In genomic region chr4:127232028-127232427, GRCm38 (mm10) we compare ENCODE assay signal across 9 mouse cellular contexts. TPM values are rescaled to one million over a fixed set of nuclear protein-coding genes. Genes with fewer than 3 reads are reported as not detected.
DNase-seq lines count a peak whose midpoint lies in the region; ATAC-seq lines count a peak whose summit lies in the region.
"Had no signal": no experiment of that assay in that cellular context is flagged by ENCODE, and none has a peak within 500 bp of the region (broad histone marks: within the 10 kb centered on the region; RNA-seq: fewer than 3 reads in every experiment).

No protein-coding gene starts in this region.

- no peaks in the 10 kb centered on the region for H3K9me3 ChIP-seq in forebrain, embryonic 15.5 days
- no peaks in the 10 kb centered on the region for H3K9me3 ChIP-seq in neural tube, embryonic 15.5 days (replicated peaks)
- no peaks in the 10 kb centered on the region for H3K9me3 ChIP-seq in heart, embryonic 11.5 days (replicated peaks; ENCODE audit: control insufficient read depth, low read length)

- H3K9ac ChIP-seq in forebrain, embryonic 15.5 days (replicated peaks) = 0 out of 2 replicates have a peak overlapping the region, but pooled peaks have one; percentile 14
- no peak overlapping the region for H3K9ac ChIP-seq in neural tube, embryonic 15.5 days (replicated peaks)
- H3K9ac ChIP-seq in heart, embryonic 11.5 days (ENCODE audit: low read depth, low read length) = no peak overlapping the region

- H3K4me2 ChIP-seq in forebrain, embryonic 15.5 days (replicated peaks) = peak overlapping the region; percentile 37
- H3K4me2 ChIP-seq in neural tube, embryonic 15.5 days = peak overlapping the region; percentile 40
- H3K4me2 ChIP-seq in heart, embryonic 11.5 days = no peak overlapping the region

- no peaks in the 10 kb centered on the region for H3K27me3 ChIP-seq in forebrain, embryonic 15.5 days
- no peaks in the 10 kb centered on the region for H3K27me3 ChIP-seq in neural tube, embryonic 15.5 days (replicated peaks)
- H3K27me3 ChIP-seq in heart, embryonic 11.5 days (ENCODE audit: control insufficient read depth, insufficient read depth, low read length) = peaks cover 48% of the 10 kb centered on the region

- H3K27ac ChIP-seq in forebrain, embryonic 15.5 days (replicated peaks) = peak overlapping the region; percentile 92
- H3K27ac ChIP-seq in neural tube, embryonic 15.5 days (replicated peaks) = peak overlapping the region; percentile 81
- H3K27ac ChIP-seq in heart, embryonic 11.5 days (ENCODE audit: low read depth, low read length) = no peak overlapping the region

- no peaks in the 10 kb centered on the region for H3K36me3 ChIP-seq in forebrain, embryonic 15.5 days
- no peaks in the 10 kb centered on the region for H3K36me3 ChIP-seq in neural tube, embryonic 15.5 days
- no peaks in the 10 kb centered on the region for H3K36me3 ChIP-seq in heart, embryonic 11.5 days (ENCODE audit: control insufficient read depth, insufficient read depth, low read length)

- H3K4me1 ChIP-seq in forebrain, embryonic 15.5 days = peaks cover 43% of the 10 kb centered on the region
- peaks cover 47% of the 10 kb centered on the region for H3K4me1 ChIP-seq in neural tube, embryonic 15.5 days
- peaks cover 3% of the 10 kb centered on the region; the same call in 1 of the 2 replicates for H3K4me1 ChIP-seq in heart, embryonic 11.5 days (ENCODE audit: control insufficient read depth, insufficient read depth, low read length)

- intact Hi-C loops in heart, postnatal 36 days (cut with DNase I) = no loop called here

- H3K4me3 ChIP-seq in forebrain, embryonic 15.5 days = peak overlapping the region; percentile 18
- H3K4me3 ChIP-seq in neural tube, embryonic 15.5 days (replicated peaks) = no peak overlapping the region
- H3K4me3 ChIP-seq in heart, embryonic 11.5 days (ENCODE audit: low read depth, low read length) = no peak overlapping the region
- H3K4me3 ChIP-seq: myocyte had no signal

- 8% methylated on average over 6 of the region's 6 CpGs for WGBS in forebrain, embryonic 15.5 days
- WGBS in neural tube, embryonic 15.5 days = 8% methylated on average over 6 of the region's 6 CpGs
- WGBS in heart, embryonic 11.5 days (ENCODE audit: insufficient replicate concordance) = 36% methylated on average over 6 of the region's 6 CpGs

- DNase-seq in cerebellum, adult 11-12 months = peak; percentile 92
- DNase-seq in layer of hippocampus, postnatal 25 days (ENCODE audit: extremely low spot score in 1 of 2, low spot score in 1 of 2) = peak; percentile 63 to 64
- DNase-seq in thymus, postnatal 14 days = no peak
- DNase-seq in adrenal gland, adult 18-20 months (ENCODE audit: low spot score in 2 of 2) = no peak
- no peak for DNase-seq in heart, postnatal 36 days

- peak; percentile 77 for ATAC-seq in forebrain, embryonic 15.5 days (replicated peaks)
- peak; percentile 69 for ATAC-seq in neural tube, embryonic 15.5 days (ENCODE audit: low FRiP score)
- ATAC-seq in heart, embryonic 11.5 days (replicated peaks; ENCODE audit: insufficient number of reproducible peaks, low FRiP score, low TSS enrichment) = no peak

RNA-seq across cellular contexts. Expression of gene Smim12, which starts 11.6 kb away (rescaled TPM):
- 52.2 and 53.8 TPM in 2 replicates for polyA plus RNA-seq in forebrain, embryonic 15.5 days (2015; fragmentation: Nextera tagmentation; extraction: Ambion mirVana)
- total RNA-seq in layer of hippocampus, postnatal 25 days (2021) = 10 to 100 TPM; 46.7 to 51.6 TPM
- polyA plus RNA-seq in neural tube, embryonic 15.5 days (2015; fragmentation: Nextera tagmentation; extraction: Ambion mirVana) = 61.7 and 68.9 TPM in 2 replicates
- 62.2 and 67.7 TPM in 2 replicates for polyA plus RNA-seq in heart, embryonic 11.5 days (2014; fragmentation: Nextera tagmentation; extraction: Ambion mirVana)
- total RNA-seq in adrenal gland, adult 18-20 months (2021) = 10 to 100 TPM; 50.9 to 54.2 TPM
- 10 to 100 TPM; 48.8 to 52.1 TPM for total RNA-seq in heart, postnatal 36 days (2021)

Comparison
In these comparisons a context has a peak if more than half of its experiments do, and no peak if none do; other contexts are left out.
1. DNase-seq: peak in cerebellum, adult 11-12 months (single experiment) and layer of hippocampus, postnatal 25 days (2 of 2); none in thymus, postnatal 14 days (single experiment), adrenal gland, adult 18-20 months (0 of 2) and heart, postnatal 36 days (0 of 2).